Mouse (Mus musculus): ENCODE results near the gene Ddah2. TPM values are rescaled to one million over a fixed set of nuclear protein-coding genes. Genes with fewer than 3 reads are reported as not detected.

The Ddah2 gene
- polyA plus RNA-seq, 2 experiments from 2014 or later, result 0.36 to 1.8 TPM

GRCm38 (mm10) chr17:35105740-35106389, 47.0 kb downstream of the Ddah2 start:
- no peak for ATAC-seq

DNA sequence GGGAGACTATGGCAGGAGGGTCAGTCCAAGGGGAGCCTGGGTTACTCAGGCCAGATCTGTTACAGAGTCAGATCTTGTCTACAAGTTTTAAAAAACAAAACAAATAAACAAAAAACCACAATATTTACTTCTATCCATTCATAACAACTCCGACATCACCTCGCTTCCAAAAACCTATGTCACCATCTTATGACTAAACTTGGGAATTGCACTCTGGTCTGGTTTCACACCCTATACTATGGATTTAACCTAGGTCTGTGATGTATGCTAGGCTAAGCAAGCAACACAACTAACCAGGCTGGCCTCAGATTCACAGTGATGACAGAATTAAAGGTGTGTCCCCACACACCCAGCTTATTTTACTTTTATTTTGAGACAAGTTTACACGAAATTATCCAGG, 47.7 kb downstream of the Ddah2 start:
- no peak for ATAC-seq

DNA sequence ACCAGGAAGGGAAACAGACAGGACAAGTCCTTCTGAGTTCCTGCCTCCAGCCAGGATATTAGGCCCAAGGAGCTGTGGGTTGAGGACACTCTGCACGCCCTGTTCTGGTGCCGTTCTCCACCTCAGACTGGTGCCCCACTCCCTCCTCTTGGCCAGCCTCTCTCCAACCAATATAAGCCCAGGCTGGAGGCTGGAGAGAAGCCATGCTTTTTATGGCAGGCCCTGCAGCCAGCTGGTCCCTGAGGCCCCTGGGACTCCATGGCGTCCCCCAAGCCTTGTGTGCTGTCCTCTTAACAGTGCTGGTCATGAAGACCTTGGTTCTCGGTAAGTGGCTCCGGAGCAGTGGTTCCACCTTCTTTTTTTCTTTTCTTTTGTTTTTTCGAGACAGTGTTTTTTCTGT, 49.3 kb downstream of the Ddah2 start, which contains the start of gene Ly6g5c:
Gene Ly6g5c (plus strand): TSS at position 183 of the 400 bp plus-strand sequence.
- ATAC-seq, result no peak

Other genes with a start within 250 kb of the Ddah2 start
- gene Stk19, start 222.1 kb upstream of the Ddah2 start, polyA plus RNA-seq (2017; shearing (Covaris generic)), result 10 to 100 TPM; 37.3 to 51.6 TPM
- 10 to 100 TPM; 19.8 to 28.0 TPM for gene Dxo, start 222.0 kb upstream of the Ddah2 start, polyA plus RNA-seq (2017; shearing (Covaris generic))
- gene Skiv2l, start 208.8 kb upstream of the Ddah2 start, polyA plus RNA-seq (2017; shearing (Covaris generic)), result 10 to 100 TPM; 26.0 to 38.5 TPM
- 10 to 100 TPM; 45.4 to 53.4 TPM for gene Nelfe, start 208.6 kb upstream of the Ddah2 start, polyA plus RNA-seq (2017; shearing (Covaris generic))
- under 1 TPM; 0.79 to 0.83 TPM for gene Cfb, start 196.5 kb upstream of the Ddah2 start, polyA plus RNA-seq (2017; shearing (Covaris generic))
- gene Zbtb12, start 179.6 kb upstream of the Ddah2 start, polyA plus RNA-seq (2017; shearing (Covaris generic)), result not detected
- not detected for gene Gm20547, start 177.0 kb upstream of the Ddah2 start, polyA plus RNA-seq (2017; shearing (Covaris generic))
- gene C2, start 160.8 kb upstream of the Ddah2 start, polyA plus RNA-seq (2017; shearing (Covaris generic)), result under 1 TPM in 1 of 2 experiments, not detected in 1; 0.73 TPM
- gene Ehmt2, start 160.6 kb upstream of the Ddah2 start, polyA plus RNA-seq (2017; shearing (Covaris generic)), result 10 to 100 TPM; 32.8 to 37.0 TPM
- gene Slc44a4, start 144.6 kb upstream of the Ddah2 start, polyA plus RNA-seq (2017; shearing (Covaris generic)), result not detected
- gene Neu1, start 127.8 kb upstream of the Ddah2 start, polyA plus RNA-seq (2017; shearing (Covaris generic)), result 10 to 100 TPM; 18.6 to 19.9 TPM
- 1 to 10 TPM in 1 of 2 experiments, not detected in 1; 7.0 TPM for gene Hspa1b, start 99.8 kb upstream of the Ddah2 start, polyA plus RNA-seq (2017; shearing (Covaris generic))
- not detected for gene Gm20481, start 89.1 kb upstream of the Ddah2 start, polyA plus RNA-seq (2017; shearing (Covaris generic))
- gene Hspa1a, start 86.9 kb upstream of the Ddah2 start, polyA plus RNA-seq (2017; shearing (Covaris generic)), result 1 to 10 TPM in 1 of 2 experiments, under 1 TPM in 1; 0.17 to 5.1 TPM
- under 1 TPM in 1 of 2 experiments, not detected in 1; 0.46 TPM for gene Hspa1l, start 86.3 kb upstream of the Ddah2 start, polyA plus RNA-seq (2017; shearing (Covaris generic))
- gene Lsm2, start 77.2 kb upstream of the Ddah2 start, polyA plus RNA-seq (2017; shearing (Covaris generic)), result 10 to 100 TPM; 45.5 to 61.3 TPM
- gene Vars, start 58.0 kb upstream of the Ddah2 start, polyA plus RNA-seq (2017; shearing (Covaris generic)), result 10 to 100 TPM; 28.5 to 29.1 TPM
- gene Vwa7, start 42.5 kb upstream of the Ddah2 start, polyA plus RNA-seq (2017; shearing (Covaris generic)), result under 1 TPM; 0.11 to 0.12 TPM
- 1 to 10 TPM; 1.8 to 2.1 TPM for gene Sapcd1, start 31.0 kb upstream of the Ddah2 start, polyA plus RNA-seq (2017; shearing (Covaris generic))
- gene Msh5, start 12.3 kb upstream of the Ddah2 start, polyA plus RNA-seq (2017; shearing (Covaris generic)), result 1 to 10 TPM; 1.3 to 1.6 TPM
- gene Clic1, start 9.1 kb upstream of the Ddah2 start, polyA plus RNA-seq (2017; shearing (Covaris generic)), result 100 to 1,000 TPM; 464 to 670 TPM
- not detected for gene Ly6g6c, start 6.4 kb downstream of the Ddah2 start, polyA plus RNA-seq (2017; shearing (Covaris generic))
- not detected for gene Mpig6b, start 7.1 kb downstream of the Ddah2 start, polyA plus RNA-seq (2017; shearing (Covaris generic))
- gene Ly6g6e, start 17.9 kb downstream of the Ddah2 start, polyA plus RNA-seq (2017; shearing (Covaris generic)), result not detected
- not detected for gene Ly6g6d, start 19.0 kb downstream of the Ddah2 start, polyA plus RNA-seq (2017; shearing (Covaris generic))
- under 1 TPM in 1 of 2 experiments, not detected in 1; 0.29 TPM for gene Ly6g6f, start 26.6 kb downstream of the Ddah2 start, polyA plus RNA-seq (2017; shearing (Covaris generic))
- 10 to 100 TPM; 18.7 to 20.6 TPM for gene Abhd16a, start 30.2 kb downstream of the Ddah2 start, polyA plus RNA-seq (2017; shearing (Covaris generic))
- not detected for gene Ly6g5c, start 49.2 kb downstream of the Ddah2 start, polyA plus RNA-seq (2017; shearing (Covaris generic))
- 1 to 10 TPM; 1.9 to 2.4 TPM for gene Ly6g5b, start 56.4 kb downstream of the Ddah2 start, polyA plus RNA-seq (2017; shearing (Covaris generic))
- 10 to 100 TPM; 60.4 to 70.2 TPM for gene Gpank1, start 62.4 kb downstream of the Ddah2 start, polyA plus RNA-seq (2017; shearing (Covaris generic))
- 100 to 1,000 TPM; 274 to 355 TPM for gene Csnk2b, start 63.0 kb downstream of the Ddah2 start, polyA plus RNA-seq (2017; shearing (Covaris generic))
- gene D17H6S53E, start 67.3 kb downstream of the Ddah2 start, polyA plus RNA-seq (2017; shearing (Covaris generic)), result 10 to 100 TPM; 22.6 to 26.3 TPM
- not detected for gene Apom, start 73.0 kb downstream of the Ddah2 start, polyA plus RNA-seq (2017; shearing (Covaris generic))
- gene Bag6, start 76.1 kb downstream of the Ddah2 start, polyA plus RNA-seq (2017; shearing (Covaris generic)), result 10 to 100 TPM; 26.2 to 34.1 TPM
- gene Prrc2a, start 105.9 kb downstream of the Ddah2 start, polyA plus RNA-seq (2017; shearing (Covaris generic)), result 10 to 100 TPM; 38.8 to 78.9 TPM
- 1 to 10 TPM in 1 of 2 experiments, under 1 TPM in 1; 0.91 to 1.9 TPM for gene Aif1, start 117.0 kb downstream of the Ddah2 start, polyA plus RNA-seq (2017; shearing (Covaris generic))
- gene Lst1, start 129.4 kb downstream of the Ddah2 start, polyA plus RNA-seq (2017; shearing (Covaris generic)), result 10 to 100 TPM in 1 of 2 experiments, 1 to 10 TPM in 1; 5.4 to 13.4 TPM
- gene Ltb, start 135.4 kb downstream of the Ddah2 start, polyA plus RNA-seq (2017; shearing (Covaris generic)), result 100 to 1,000 TPM; 134 to 383 TPM
- 10 to 100 TPM; 21.5 to 21.6 TPM for gene Tnf, start 143.0 kb downstream of the Ddah2 start, polyA plus RNA-seq (2017; shearing (Covaris generic))
- gene Lta, start 146.3 kb downstream of the Ddah2 start, polyA plus RNA-seq (2017; shearing (Covaris generic)), result 10 to 100 TPM; 70.5 to 90.5 TPM
- 1 to 10 TPM in 1 of 2 experiments, not detected in 1; 1.8 TPM for gene Gm16181, start 161.8 kb downstream of the Ddah2 start, polyA plus RNA-seq (2017; shearing (Covaris generic))
- gene Atp6v1g2, start 174.6 kb downstream of the Ddah2 start, polyA plus RNA-seq (2017; shearing (Covaris generic)), result 1 to 10 TPM; 2.3 to 4.0 TPM
- 1 to 10 TPM; 3.4 to 4.4 TPM for gene Nfkbil1, start 176.8 kb downstream of the Ddah2 start, polyA plus RNA-seq (2017; shearing (Covaris generic))
- 100 to 1,000 TPM; 200 to 247 TPM for gene Ddx39b, start 182.7 kb downstream of the Ddah2 start, polyA plus RNA-seq (2017; shearing (Covaris generic))
- gene H2-D1, start 203.7 kb downstream of the Ddah2 start, polyA plus RNA-seq (2017; shearing (Covaris generic)), result 1,000 to 10,000 TPM; 3,460 to 4,099 TPM

Measured in activated CD4-positive, CD25-positive, alpha-beta regulatory T cell, adult 4 months (primary cell).